Mouse (Mus musculus): Measurements from ENCODE around the gene Lamb1. TPM values are rescaled to one million over a fixed set of nuclear protein-coding genes. Genes with fewer than 3 reads are reported as not detected.

Lamb1 gene
- total RNA-seq, 2 experiments from 2014 or later: 17.4 to 18.8 TPM

DNA sequence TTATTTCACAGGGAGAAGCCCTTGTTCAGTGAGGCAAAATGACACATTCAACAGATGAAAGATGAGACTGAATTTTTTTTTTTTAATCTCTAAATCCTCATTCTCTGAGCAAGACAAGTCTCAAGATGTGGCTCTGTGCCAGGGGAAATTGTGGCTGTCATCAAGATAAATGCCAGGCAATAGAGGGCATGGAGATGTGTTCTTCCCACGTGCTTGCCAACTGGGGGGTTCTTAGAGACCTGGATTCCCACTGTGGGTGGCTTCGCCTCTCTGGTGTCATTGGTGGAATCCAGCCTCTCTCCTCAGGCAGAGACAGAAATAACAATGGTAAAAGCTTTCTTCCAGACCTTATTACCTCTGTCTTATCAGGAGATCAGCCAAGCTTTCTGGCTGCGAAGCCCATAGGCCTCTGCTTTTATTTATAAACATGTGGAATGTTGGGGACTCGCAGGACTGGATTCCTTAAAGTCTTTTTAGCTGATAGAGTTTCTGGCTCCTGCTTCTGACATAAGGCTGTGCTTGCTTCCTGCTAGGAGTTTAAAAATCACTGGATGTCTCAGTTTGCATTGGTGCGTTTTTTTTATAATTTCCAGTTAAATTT, 41.1 kb downstream of the Lamb1 start:
- intact Hi-C loops (cut with DNase I): no loop called here
- DNase-seq (ENCODE audit: low spot score in 2 of 2): peak; percentile 18 to 21

DNA sequence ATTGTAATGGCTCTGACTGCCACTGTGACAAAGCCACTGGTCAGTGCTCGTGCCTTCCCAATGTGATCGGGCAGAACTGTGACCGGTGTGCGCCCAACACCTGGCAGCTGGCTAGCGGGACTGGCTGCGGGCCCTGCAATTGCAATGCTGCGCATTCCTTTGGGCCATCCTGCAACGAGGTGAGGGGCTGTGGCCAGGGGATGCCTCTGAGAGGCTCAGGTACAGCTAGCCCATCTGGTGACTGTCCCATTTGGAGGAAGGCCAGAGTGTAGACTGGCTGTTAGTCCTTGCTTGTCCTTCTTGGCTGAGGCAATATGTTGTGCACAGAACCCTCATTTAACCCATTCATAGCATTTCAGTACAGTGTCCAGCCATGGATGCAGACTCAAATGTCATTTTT, 42.0 kb downstream of the Lamb1 start:
- intact Hi-C loops (cut with DNase I): no loop called here
- no peak for DNase-seq (ENCODE audit: low spot score in 2 of 2)

DNA sequence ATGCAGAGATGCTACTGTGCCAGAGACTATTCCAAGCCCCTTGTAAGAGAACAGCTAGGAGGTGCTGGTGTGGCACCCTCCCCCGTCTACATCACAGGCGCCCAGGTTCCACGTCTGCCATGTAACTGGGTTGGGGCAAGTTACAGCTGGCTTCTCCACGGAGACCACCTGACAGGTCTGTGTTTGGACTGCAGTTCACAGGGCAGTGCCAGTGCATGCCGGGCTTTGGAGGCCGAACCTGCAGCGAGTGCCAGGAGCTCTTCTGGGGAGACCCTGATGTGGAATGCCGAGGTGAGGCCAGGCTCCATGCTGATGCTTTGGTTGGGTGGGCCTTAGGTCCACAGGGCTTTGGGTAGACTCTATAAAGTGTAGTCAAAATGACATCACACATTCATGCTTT, 42.7 kb downstream of the Lamb1 start:
- intact Hi-C loops (cut with DNase I): no loop called here
- no peak for DNase-seq (ENCODE audit: low spot score in 2 of 2)

DNA sequence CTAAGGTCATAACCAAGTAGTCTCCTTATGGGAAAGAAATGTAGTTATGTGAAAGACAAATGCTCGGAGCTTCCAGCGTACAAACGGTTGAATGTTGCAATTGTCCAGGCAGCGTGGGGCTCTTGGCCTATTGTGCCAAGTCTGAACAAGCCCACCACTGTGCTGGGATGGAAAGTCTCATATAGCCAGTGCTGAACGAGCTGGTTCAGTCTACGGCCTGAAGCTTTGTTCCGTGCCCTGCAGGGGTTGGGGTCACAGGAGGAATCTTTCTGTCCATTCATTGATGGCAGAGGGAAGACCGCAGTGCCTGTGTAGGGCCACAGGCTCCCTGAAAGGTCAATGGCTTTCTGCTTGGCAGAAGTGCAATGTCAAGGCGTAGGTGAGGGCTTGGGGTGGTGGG, 45.7 kb downstream of the Lamb1 start:
- intact Hi-C loops (cut with DNase I): no loop called here
- no peak for DNase-seq (ENCODE audit: low spot score in 2 of 2)

DNA sequence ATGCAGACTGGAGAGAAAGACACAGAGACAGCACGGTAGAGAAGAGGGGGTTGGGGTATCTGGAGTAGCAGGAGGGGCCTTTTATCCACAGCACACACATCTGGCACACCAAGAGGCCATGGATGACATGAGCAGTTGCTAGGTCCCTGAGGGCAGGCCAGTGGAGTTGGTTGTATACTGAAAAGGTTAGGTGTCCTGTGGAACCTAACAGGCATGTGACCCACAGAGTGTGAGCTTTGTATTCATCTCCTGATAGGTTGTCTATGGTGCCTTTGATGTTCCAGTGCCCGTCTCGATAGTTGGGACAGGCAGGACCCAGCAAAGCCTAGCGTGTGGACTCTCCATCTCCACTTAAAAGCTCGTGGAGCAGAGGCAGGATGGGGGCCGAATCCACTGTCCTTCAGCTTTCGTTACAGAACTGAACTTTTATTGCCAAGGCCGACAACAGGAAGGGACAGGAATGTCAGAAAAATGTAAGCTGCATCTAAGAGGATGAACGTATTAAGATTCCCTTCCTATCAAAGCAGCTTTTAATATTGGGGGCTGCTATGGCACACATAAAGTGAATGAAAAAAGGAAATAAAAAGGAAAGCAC, 46.7 kb downstream of the Lamb1 start:
- intact Hi-C loops (cut with DNase I): loop anchor here (2.0 kb wide), 1 partner anchor 73 kb away; no protein-coding TSS in a partner anchor
- DNase-seq (ENCODE audit: low spot score in 2 of 2): no peak

DNA sequence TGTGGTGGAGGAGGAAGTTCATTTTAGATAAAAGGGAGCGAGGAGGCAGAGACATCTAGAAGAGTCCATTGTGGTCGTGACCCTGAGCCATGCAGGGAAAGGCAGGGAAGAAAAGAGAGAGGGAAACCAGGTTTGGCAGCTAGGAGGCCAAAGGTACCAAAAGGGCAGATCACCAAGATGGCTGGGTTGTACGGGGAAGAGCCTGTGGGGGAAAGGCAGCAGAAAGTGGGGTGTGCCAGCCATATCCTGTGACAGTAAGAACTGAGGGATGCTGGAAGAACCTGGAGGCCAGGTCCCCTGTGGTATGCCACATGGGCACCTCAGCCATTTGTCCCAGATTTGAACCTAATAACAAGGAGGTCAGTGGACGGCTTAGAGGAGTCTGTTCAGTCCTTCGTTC, 47.2 kb downstream of the Lamb1 start:
- no peak for DNase-seq (ENCODE audit: low spot score in 2 of 2)
- intact Hi-C loops (cut with DNase I): loop anchor here (2.0 kb wide), 1 partner anchor 73 kb away; no protein-coding TSS in a partner anchor

DNA sequence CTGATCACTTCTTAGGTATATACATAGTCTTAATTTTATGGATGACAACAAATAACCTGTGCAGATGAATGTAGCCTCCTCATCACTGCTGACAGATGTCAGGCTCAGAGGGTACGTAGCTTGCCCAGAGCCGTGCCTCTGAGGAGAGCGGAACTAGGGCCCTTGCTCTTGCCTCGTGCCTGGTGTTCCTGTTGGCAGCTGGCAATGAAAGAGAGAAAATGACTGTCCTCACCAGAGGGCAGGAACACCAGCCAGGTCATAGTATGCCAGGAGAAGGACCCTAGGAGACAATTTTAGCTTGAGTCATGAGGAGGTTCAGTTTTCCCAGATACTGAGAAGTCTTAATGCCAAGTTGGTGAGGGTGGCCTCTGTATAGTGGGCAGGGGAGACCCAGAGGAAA, 48.1 kb downstream of the Lamb1 start:
- DNase-seq (ENCODE audit: low spot score in 2 of 2): no peak
- intact Hi-C loops (cut with DNase I): loop anchor here (2.0 kb wide), 1 partner anchor 74 kb away; no protein-coding TSS in a partner anchor

DNA sequence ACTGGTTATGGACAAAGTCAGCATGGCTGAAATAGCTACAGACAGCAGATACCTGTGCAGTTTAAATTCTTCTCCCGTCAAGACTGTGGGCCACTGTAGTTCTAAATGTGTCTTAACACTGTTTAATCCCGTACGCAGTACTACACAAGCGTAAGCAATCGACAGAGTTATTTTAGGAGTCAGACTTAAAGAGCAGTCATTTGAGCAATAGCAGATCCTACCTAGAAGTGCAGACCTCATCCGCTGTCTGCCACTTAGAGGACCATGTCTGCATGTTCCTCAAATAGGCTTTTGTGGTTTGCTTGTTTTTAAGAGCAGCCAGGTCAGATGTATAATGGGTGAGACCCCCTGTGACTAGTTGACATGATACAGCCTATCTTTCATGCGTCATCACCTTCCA, 49.3 kb downstream of the Lamb1 start:
- intact Hi-C loops (cut with DNase I): no loop called here

DNA sequence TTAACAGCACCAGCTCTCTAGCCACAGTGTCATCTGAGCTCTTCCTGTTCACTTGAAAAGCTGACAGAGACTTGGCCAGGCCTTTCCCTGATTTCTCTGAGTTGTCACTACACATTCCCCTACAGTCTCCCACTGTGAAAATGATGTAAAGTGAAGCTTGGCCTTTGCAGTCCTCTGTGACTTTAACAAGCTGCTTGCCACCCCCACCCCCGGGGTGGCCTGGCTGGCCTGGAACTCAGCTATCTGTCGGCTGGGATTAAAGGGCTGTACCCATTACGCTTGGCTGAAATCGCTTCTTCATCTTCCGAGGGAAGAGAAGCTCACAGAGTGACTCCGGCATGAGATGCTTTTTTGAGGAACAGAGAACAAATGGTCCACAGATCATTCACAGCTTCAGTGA, 50.9 kb downstream of the Lamb1 start:
- no peak for DNase-seq (ENCODE audit: low spot score in 2 of 2)
- intact Hi-C loops (cut with DNase I): no loop called here

More for the DNA sequence above, 49.3 kb downstream of the Lamb1 start:
- DNase-seq (ENCODE audit: low spot score in 2 of 2): no peak

DNA sequence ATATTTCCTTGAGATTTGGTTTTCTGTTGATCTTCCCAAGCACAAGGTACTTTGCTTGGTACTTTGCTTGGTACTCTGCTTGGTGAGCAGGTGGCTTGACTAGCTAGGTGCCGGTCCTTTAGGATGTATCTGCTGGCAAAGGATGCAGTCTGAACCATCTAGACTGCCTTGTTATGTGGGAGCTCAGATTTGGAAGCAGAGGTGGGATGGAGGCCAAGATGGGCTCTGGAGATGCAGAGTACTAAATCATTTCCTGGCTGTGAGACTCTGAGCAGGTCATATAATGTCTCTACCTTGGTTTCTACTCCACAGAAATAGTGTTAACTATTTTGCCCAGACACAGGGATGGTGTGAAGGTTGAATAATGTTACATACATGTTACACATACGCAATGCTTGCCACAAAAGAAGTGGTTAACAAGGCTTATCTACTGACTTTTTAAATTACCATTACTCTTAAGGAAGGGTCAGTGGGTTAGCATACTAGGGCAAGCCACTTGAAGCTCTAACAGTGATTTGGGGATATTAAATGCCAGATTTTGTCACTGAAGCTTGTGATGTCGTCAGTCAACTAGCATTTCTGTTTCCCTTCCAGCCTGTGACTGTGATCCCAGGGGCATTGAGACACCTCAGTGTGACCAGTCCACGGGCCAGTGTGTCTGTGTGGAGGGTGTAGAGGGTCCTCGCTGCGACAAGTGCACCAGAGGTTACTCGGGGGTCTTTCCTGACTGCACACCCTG, 52.8 kb downstream of the Lamb1 start:
- DNase-seq (ENCODE audit: low spot score in 2 of 2): no peak
- intact Hi-C loops (cut with DNase I): no loop called here

DNA sequence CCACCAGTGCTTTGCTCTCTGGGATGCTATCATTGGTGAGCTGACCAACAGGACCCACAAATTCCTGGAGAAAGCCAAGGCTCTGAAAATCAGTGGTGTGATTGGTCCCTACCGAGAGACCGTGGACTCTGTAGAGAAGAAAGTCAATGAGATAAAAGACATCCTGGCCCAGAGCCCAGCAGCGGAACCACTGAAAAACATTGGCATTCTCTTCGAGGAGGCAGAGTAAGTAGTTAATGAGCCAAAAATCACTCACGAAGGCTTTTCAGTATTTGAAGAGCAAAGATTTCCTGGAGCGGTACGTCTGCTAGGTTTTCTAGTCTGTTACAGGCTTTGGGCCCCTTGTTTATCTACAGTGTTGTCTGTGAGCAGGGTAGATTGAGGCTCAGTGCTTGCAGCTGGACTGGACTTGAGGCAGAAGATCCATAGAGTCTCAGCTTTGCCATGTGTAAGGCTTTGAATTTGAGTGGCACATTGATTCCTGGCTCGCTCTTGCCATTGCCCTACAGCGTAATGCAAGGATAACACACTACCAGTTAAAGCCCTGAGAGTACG, 53.5 kb downstream of the Lamb1 start:
- peak in 1 of 2 experiments; percentile 17 for DNase-seq (ENCODE audit: low spot score in 2 of 2)
- intact Hi-C loops (cut with DNase I): no loop called here

DNA sequence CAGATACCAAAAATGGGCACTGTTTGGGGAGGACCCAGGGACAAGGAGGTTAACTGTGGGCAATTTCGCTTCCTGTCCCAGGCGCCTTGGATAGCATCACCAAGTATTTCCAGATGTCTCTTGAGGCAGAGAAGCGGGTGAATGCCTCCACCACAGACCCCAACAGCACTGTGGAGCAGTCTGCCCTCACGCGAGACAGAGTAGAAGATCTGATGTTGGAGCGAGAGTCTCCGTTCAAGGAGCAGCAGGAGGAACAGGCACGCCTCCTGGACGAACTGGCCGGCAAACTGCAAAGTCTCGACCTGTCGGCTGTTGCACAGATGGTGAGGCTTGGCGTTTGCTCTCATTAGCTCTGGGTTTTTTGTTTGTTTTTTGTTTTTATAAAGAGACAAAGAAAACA, 55.8 kb downstream of the Lamb1 start:
- intact Hi-C loops (cut with DNase I): no loop called here
- no peak for DNase-seq (ENCODE audit: low spot score in 2 of 2)

DNA sequence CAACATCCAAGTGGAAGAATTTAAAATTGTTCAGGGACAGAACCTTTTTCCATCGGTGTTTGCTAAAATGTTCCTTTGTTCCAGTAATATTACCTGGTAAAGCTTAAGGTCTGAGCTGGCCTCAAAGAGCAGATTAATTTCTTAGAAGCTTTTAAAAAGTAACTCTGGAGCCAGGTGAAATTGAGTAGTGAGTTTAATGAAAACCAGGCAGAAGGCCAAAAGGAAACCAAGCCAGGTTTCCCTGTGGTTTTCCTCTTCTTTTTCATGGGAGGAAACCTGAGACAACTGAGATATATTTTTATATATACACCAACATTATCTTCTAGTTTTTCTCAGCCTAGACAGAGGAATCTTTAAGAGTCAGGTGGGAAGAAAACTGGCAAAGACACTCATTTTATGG, 56.5 kb downstream of the Lamb1 start:
- intact Hi-C loops (cut with DNase I): no loop called here
- DNase-seq (ENCODE audit: low spot score in 2 of 2): no peak

DNA sequence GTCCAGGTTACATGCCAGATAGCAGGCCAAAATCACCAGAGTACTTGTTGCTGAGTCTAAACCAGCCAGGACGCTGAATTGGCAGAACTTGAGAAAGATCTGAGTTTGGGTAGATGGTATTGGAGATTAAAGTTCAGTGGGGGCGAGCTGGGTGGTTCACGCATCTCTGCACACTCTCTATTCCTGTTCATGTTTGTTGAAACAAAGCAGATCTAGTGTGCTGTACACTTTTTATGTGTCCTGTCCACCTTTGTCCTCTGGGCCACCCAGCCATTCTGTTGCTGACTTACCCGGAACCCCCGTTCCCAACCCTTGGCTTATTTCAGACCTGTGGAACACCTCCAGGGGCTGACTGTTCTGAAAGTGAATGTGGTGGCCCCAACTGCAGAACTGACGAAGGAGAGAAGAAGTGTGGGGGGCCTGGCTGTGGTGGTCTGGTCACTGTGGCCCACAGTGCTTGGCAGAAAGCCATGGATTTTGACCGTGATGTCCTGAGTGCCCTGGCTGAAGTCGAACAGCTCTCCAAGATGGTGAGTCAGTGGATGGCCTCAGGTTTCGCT, 58.2 kb downstream of the Lamb1 start:
- no peak for DNase-seq (ENCODE audit: low spot score in 2 of 2)
- intact Hi-C loops (cut with DNase I): no loop called here

DNA sequence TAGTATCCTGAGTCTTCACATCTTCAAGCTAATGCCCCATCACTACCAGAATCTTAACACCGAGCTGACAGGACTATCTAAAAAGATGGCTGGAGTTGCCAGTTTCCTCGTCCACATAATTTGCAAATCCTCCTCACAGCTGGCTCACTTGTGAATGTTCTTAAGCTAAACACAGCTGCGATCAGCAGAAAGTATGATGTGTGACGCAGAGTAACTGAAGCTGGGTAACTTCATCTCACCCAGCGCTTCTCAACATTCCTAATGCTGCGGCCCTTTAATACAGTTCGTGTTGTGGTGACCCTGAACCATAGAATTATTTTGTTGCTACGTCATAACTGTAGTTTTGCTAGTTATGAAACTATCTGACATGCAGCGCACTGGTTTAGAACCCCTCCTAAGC, 62.1 kb downstream of the Lamb1 start:
- intact Hi-C loops (cut with DNase I): loop anchor here (5.0 kb wide), 1 partner anchor 160 kb away; no protein-coding TSS in a partner anchor
- peak in 1 of 2 experiments; percentile 15 for DNase-seq (ENCODE audit: low spot score in 2 of 2)

DNA sequence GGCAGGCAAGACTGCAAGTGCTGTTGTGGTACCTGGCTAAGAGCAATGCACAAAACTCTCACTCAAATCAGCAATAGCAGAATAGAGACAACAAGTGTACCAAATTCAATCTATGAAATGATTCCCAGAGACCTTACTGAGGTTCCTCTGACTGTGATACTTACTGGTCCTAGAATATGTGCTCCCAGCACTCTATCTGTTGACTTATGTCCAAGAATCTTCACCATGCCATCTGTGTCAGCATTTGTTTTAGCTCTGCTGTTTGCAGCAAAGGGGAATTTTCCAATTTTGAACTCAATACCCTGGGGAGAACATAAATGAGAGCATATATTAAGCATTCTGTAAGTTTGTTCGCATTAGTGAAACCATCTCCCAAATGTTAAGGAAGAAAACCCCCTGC, 68.2 kb downstream of the Lamb1 start:
- DNase-seq (ENCODE audit: low spot score in 2 of 2): no peak
- intact Hi-C loops (cut with DNase I): no loop called here

DNA sequence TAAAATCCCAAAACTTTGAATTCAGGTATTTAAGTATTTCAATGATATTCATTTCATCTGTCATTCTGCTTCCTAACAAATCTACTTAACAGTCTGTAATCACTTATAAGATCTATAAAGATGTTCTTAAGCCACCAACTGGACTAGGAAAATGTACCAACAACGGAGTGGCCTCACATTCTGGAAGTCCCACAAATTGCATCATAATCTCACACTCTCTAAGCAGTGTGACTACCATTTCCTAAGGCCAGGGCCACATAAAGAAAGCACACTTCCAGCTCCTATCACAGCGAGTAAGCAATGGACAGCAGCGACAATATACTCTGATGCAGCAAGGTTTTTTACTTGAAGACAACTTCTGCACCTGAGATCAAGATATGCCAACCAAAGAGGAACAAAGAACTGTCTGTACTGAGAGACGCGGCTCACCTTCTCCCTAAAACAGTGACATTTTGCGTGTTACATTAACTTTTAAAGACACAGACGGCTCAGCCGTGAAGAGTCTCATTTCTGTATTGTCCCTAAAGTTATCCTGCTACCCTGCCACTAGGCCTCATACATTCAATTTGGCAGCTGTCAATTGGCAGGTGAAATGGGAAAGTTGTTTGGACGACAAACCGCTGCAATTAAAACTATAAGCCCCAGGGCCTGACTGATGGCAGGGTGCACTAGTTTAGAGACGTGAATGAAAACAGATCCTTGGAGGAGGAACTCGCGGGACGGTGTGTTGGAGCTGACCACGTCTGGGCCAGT, 85.3 kb downstream of the Lamb1 start:
- no peak for DNase-seq (ENCODE audit: low spot score in 2 of 2)
- intact Hi-C loops (cut with DNase I): no loop called here

DNA sequence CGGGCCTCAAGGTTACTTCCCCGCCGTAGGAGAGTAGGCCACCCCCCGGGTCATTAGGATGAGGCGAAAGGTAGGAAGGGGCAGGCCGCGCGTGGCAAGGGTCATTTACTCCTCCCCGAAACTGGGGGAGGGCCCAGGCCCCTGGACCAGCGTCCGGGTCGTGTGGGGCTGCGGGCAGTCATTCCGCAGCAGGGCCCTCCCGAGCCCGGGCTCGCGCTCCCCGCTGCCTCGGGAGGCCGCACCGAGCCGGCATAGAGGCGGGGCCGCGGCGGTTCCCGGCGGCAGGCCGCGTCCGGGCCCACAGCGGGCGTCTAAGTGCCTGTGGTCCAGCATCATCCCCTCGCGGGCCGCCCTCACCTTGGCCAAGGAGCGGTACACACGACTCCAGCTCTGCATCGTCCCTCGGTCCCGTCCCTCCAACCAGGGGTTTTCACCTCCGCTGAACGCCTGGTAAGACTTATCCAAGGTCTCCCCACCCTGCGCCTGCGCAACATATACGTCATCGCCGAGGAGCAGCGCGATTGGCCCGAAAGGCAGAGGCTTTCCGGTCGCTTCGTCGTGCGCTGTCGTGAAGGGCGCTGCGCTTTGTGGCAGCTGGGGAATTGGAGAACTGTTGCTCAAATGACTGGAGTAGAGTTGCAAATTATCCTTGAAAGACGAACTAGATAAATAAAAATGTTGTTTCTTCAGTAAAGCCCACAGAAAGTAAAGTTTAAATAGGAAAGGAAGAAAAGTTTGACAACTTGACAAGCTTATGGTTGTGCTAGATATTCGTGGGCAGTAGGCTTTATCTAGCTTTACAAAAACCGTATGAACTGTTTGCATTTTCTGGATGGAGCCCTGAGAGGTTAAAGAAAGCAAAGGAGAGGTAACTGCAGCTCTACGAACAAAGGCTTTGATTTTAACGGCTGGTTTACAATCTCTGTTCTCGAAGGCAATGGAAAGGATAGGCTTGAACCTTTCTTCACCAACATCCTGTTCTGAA, 86.2 kb downstream of the Lamb1 start, which contains the start of gene Dld:
TSS of gene Dld (minus strand) at position 510 of the 985 bp plus-strand sequence.
- DNase-seq (ENCODE audit: low spot score in 2 of 2): peak; percentile 95 to 99
- intact Hi-C loops (cut with DNase I): no loop called here

All from left cerebral cortex, postnatal 25 days (tissue).